Mouse (Mus musculus): ENCODE results near the gene Tfb1m.

Tfb1m gene

DNA sequence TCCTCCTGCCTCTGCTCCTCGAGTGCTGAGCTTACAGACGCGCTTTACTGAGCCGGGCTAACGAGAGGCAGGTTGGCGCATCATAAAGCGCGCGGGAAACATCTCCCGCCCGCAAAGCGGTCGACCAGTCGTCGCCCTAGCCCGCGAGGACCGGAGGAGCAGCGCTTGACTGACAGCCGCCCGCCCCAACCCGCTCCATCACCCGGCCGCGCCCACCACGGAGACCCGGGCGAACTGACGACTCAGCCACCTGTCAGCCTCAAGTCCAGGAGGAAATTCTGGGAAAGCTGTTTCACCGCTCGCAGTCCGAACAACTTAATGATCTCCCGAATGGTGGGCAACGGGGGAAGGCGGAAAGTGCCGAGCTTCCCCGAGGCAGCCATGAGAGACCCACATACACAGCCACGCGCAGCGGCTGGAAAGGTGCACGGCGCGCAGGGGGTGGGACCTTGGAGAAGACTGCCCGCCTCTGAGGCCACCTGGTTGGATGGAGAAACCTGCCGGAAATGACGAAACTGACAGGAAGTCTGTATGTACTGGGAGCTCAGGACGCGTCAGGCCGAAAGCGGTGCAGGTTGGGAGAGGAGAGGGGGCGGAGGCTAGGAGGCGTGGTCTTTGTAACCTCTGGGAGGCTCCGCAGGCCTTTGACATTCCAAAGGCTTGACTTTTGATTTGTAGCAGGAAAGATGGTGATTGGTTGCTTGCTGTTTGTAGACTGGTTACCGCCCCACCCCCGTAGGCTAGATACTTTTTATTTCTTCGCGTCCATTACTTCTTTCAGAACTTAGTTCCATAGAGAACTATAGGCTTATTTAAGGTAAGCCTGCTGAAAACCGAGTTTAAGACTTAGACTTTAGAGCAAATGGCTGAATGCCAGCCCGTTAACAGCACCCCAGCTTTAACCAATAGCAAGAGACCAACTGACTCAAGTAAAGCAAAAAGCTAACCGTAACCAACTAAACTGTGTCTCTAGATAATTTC, at the start of gene Tfb1m:
TSS of gene Tfb1m (minus strand) at position 451 of the 981 bp plus-strand sequence.
- DNase-seq, result peak; percentile 97

DNA sequence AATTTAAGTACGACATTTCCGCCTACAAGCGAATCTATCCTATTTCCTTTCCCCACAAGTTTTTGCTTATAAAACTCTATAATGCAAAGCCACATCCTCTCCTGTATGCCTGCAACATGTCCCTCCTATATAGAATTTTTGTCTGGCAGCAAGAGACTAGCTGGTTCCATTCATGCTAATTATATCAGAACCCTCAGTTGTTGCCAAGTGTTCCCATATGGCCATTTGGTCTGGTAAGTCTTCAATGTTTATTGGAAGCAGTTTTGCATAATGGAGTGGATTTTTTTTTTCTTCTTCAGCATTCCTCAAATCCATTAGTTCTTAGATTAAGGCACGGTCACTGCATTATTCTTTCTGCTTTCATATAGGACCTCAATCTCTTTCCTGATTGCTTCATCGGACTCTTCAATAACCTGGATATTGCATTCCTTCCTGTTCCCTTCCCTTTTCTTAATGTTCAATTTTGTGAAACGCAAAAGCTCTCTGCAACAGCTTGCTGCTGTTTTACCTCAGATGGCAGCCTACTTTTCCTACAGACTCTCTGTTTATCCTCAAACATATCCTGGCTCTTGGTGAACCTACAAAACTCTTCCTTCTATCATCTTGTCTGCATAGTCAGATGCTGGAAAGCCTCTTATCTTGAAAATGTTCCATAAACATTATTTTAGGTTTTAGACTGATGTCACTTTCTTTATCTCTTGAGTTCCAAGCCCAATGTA, 45.5 kb upstream of the Tfb1m start:
- no peak for DNase-seq

DNA sequence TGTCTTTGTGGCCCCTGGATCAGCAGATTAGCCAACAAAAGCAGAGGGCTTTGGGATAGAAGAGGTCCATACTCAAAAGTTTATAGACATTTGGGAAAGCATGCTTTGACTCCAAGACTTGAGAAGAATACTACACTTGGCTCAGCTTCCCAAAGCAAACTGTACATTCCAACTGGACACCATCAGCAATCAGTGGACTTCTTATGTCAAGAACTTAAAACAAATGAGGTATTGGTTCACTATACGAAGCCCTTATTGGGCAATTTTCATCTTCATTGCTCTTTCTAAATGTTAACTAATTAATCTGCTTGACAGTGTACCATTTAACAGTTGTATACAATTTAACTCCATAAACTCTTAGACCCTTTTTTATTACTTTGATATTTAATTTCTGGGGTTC, 40.8 kb upstream of the Tfb1m start:
- no peak for DNase-seq

DNA sequence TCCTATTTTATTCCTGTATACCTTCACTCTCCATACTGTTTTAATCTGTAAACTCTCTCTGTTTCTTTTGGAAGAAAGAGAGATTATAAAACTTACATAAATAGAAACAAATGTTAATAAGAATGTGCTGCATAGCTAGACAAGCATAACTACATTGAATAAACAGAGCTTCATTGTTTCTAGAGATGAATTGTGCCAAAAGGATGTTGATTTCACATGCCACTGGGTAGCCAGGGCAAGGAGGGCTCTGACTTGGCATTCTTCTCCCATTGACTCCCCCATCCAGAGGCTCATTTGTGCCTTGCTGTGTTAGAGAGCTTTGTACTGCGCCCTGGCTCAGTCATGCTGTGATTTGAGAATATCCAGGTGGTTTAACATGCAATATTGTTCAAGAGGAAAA, 40.3 kb upstream of the Tfb1m start:
- no peak for DNase-seq

DNA sequence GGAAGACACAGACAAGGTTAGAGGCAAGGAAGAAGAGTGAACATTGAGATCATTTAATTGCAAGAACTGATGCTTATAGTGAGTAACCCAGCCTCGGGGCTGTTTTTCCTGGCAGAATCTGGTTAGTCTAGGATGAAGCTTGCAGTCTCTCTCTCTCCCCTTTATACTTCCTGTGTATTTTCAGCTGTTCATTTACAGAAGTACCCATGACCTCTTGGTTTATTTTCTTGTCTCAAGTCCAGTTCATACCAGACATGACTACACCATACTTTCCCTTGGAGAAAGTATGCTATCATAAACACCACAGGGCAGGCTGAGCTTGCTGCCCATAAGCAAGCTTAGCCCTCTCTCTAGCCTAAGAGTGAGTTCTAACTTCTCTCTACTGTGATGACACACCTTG, 39.5 kb upstream of the Tfb1m start:
- DNase-seq, result no peak

DNA sequence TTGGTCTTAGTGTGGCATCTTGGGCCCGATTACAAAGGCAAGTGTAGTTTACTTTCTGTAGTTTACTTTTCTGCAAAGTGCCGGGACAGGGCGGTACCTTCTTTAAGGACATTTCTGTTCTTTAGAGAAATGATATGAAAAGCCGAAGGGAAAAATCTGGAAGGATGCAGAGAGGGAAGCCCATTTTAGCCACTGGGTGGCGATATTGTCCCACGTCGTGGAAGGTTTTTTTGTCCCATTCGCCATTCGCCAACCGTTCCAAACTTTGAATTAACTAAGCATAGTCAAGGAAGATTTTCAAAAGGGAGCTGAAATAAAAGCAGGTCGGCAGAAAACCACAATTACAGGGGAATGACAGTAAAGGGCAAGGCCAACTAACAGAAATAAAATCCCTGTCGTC, 13.3 kb upstream of the Tfb1m start:
- peak; percentile 33 for DNase-seq

DNA sequence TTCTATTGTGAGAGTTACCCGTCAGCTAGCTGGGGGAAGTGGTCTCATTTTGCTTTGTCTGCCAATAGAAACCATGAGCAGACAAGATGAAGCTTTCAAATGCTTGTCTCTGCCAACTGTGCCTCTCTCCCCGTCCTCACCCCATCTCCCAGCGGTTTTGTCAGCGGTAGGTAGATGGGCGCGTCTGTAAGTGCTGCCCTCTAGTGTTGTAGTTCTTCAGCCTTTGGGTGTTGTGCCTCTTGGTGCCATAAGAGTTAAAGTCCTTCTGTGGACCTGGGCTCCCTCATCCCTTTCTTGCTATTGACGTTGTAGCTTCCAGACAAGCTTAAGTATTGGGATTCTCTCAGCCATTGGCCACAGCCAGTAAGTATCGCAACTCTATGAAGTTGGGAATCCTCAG, 4.8 kb upstream of the Tfb1m start:
- peak; percentile 20 for DNase-seq

DNA sequence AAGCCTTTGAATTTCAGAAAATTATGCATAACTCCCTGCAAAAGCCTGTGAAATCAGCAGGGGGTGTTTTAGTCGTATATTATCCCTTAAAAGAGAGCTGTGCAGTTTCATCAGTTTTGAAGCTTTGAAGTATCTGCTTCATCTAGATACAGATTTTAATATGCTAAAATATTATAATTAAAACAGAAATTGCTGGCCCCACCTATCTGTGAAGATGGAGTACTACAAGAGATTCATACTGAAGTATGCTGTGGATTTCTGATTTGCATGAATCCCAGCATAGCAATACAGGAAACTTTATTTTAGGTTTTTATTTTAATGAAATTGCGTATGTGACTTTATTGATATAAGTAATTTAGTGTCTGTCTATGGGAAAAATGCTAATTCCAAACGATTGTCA, 3.0 kb upstream of the Tfb1m start:
- DNase-seq, result no peak

DNA sequence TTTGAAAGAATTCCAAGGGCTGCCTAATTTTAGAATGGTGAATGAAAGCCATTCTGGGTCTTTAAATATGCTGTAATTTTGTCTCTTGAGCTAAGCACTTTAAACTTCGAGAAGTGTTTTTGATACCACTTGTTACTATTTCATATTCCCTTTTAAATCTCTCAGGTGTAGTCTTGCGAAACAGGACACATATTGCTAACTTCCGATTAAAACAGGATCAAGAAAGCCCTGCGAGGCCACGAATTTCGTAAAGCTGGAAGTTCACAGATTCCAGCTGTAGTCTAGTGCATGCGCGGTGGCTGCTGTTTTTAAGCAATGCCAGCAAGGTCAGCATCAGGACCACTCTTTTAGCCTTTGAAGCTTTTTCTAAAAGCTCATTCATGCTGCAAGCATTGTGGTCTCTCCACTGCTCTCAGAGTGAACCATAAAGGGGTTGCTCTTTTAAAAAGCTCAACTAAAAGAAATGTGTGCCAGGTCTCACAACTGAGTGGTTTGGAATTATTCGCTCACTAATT, 832 bp upstream of the Tfb1m start:
- DNase-seq, result no peak

DNA sequence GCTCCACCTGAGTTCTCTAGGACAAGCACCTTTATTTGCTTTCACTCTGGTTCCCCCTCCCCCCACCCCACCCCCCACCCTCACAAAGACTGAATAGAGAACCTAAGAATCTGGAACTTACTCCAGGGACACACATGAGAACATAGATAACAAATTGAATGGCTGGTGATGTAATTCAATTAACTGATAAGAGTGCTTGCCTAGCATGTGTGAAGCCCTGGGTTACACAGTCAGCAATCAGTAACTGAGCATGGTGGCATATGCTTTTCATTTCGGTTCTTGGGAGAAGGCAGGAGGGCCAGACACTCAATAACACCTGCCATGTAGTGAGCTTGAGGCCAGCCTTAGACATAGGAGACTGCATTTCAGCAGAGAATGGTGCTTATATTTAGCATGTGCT, 1.3 kb downstream of the Tfb1m start:
- DNase-seq, result no peak

DNA sequence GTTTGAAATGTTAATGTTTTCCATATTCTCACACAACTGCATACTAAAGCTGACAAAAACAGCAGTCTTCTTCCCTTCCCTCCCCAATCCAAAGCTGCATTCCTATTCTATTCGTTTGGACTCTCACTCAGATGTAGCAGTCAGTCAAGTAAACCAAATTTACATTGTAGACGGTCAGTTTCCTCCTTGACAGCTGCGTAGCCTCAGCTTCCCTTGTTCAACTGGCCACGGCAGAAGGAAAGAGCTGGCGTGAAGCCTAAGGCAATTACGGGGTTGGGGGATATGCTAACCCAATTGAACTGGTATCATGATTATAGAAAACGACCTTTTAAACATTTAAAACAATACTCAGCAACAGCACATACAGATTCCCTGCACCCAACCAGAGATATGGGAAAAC, 9.9 kb downstream of the Tfb1m start:
- DNase-seq, result no peak

DNA sequence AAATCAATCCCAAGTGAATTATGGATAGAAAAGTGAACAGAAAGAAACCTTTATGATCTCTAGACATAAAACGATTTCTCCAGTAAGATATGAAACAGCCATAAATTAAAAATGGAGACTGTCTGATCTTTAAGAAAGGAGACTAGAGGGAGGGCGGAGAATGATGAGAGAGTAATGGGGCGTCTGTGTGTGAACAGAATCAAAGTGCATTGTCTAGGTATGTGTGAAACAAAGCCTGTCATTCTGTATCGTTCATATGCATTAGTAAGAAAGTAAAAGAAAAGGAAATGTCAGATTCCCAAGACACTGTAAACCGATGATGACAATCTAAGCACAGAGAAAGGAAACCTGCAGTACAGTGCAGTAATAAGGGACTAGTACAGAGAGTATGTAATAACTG, 16.5 kb downstream of the Tfb1m start:
- no peak for DNase-seq

DNA sequence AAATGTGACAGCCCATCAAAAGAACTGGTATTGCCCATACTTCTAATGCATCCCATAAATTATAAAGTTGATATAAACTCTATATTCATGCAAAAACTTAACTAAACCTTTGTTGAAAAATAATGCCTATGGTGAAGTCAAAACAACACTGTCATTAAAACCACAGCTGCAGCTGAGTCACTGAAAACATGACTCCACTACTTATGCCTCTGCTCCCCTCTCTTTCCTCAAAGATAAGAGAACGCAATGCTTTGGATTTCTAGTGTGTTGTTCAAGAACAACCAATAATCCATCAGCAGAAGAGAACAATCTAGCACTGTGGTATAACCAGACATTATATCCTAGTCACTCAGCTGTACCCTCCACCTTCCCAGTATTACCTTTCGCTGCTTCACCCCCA, 17.3 kb downstream of the Tfb1m start:
- no peak for DNase-seq

DNA sequence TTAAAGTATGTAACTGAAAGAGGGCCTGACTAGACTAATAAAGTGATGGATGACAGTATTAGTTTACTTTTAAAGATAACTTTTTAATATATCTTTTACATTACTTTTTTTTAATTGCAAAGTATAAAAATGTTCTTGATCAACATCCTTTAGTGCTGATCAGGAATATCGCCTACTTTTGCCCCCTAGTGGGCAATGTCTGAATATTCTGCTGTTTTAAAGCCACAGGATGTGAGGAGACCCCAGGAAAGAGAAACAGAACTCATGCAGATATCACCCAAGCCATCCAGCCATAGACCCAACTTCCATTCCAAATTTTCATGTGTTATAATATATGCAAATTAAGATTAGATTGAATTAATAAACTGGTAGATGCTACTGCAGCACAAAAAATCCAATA, 24.2 kb downstream of the Tfb1m start:
- peak; percentile 14 for DNase-seq

DNA sequence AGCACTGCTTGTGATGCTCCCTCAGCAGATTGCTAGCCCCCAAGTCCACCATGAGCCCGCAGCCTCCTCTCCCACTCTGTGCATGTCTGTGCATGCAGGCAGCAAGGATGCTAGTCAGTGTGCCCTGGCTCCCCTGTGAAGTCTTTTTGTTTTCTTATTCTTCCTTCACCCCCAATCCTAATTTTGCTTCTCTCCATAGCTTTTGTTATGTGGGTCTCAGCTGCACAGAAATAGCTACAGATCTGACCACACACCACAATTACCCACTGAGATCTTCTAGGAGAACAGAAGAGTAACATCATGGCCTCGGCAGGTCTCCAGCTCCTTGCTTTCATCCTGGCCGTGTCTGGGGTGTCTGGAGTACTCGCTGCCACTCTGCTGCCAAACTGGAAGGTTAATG, 25.3 kb downstream of the Tfb1m start, which contains the start of gene Cldn20:
TSS of gene Cldn20 (plus strand) at position 301 of the 400 bp plus-strand sequence.
- DNase-seq, result no peak

DNA sequence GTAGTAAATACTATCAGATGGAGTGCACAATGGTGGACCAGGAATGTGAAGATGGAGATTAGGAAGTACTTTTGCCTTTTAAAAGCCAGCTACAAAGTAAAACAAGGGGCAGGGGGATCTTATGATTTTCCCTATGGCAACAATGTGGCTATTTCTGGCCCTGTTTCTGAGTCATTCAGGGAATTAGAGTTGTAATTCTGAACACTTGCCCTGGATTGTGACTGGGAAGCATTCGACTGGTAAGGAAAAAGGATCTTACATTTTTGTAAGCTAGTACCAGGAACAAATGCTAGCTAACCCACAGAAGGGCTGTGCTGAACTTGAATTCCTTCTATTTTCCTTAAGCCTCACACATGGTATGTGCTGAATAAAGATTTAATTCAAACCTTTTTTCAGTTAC, 25.9 kb downstream of the Tfb1m start:
- DNase-seq, result no peak

DNA sequence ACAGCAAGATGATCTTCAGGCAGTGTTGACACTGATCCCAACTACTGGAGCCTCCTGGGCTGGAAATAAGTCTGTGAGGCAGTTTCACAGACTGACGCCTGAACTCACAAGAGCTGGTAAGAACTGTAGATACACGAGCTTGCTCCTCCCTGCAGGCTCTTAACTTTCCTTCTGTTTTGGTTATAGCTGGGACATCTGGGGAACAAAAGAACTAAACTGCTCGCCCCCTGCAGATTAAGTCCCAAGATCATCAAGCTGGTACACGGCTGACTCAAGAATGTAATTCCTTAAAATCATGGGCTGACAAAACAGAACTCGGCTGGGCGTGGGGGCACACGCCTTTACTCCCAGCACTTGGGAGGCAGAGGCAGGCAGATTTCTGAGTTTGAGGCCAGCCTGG, 27.0 kb downstream of the Tfb1m start:
- no peak for DNase-seq

DNA sequence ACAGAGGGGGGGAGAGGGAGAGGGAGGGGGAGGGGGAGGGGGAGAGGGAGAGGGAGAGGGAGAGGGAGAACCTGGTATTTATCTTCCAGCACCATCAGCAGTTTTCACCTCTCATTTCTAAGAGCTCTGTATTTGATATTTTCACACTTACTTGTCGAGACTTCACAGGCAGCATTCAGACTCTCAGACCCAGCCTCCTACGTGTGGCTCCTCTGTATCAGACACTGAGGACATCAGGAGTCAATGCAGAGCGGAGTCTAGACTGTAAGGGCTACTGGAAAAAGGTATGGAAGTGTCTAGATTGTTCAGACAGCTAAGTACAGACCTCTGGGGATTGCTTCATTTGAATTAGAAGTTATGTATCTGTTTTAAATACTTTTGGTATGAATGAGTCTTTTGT, 28.1 kb downstream of the Tfb1m start:
- DNase-seq, result no peak

DNA sequence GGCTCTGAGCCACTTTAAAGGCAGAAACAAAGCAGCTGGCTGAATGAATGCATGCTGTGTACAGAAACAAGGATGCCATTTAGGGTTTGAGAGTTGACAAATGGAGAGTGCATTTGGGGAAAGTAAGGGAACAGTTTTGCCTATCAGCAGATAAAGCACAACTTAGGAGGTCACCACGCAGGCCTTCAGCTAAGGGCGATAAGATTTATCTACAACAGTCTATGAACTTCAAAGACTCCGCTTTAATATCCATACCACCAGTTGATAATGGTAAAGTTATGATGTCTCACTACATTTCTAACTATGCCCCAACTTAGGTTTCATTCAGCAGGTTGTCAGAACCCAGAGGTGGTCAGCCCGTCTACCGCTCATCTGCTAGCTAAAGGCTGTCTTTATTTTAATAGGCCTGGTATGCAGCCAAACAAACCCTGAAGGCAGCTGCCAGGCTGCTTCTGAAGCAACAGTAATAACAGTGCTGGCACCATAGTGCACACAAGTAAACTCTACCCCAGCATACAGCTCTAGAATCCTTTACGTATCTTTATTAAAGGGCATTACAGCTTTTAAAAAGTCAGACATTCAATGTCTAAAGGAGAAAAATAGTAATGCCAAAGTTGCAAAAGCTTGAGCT, 29.6 kb downstream of the Tfb1m start:
- no peak for DNase-seq

DNA sequence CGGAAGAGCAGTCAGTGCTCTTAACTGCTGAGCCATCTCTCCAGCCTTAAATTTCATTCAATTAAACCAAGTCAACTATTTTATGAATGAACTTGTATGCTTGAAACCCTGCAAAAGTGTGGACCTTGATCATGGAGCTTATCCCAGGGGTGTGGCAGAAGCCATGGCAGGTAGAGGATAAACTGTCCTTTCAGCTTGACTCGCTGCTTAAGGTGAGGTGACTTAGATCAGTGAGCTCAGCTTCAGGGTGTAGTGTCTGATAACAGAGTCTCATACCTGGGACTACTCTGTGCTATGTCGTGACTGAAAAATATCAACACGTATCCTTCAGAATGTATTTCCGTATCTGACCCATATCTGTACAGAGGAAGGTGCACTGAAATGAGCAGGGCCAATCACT, 37.2 kb downstream of the Tfb1m start:
- no peak for DNase-seq

DNA sequence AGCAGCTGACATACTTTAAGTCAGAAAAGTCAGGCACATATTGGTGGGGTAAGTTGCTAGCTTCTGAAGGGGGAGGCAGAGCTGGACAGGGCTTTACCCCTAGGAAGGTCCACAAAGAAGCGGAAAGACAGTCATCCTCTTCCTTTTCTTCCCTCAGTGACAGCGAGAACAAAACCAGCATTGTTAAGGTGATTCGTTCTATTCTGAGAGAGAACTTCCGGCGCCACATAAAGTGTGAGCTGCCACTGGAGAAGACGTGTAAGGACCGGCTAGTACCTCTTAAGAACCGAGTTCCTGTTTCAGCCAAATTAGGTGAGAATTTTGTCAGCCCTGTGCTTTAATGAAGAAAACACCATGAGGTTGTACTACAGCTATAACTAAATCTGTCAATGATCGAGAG, 41.2 kb downstream of the Tfb1m start:
- no peak for DNase-seq

DNA sequence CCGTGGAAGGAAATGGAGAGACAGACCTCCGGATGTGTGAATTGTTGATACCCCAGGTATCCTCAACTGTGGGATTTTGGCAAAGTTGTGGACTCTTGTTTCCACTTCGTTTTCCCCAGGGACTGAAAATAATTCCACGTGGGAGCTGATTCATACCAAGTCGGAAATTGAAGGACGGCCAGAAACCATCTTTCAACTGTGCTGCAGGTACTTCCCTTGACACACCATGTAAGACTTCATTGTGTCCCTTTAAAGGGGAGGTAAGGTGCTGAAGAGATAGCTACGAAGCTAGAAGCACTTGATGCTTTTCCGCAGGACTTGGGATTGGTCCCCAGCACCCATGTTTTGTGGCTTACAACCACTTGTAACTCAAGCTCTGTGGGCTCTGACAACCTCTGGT, 41.7 kb downstream of the Tfb1m start:
- no peak for DNase-seq

DNA sequence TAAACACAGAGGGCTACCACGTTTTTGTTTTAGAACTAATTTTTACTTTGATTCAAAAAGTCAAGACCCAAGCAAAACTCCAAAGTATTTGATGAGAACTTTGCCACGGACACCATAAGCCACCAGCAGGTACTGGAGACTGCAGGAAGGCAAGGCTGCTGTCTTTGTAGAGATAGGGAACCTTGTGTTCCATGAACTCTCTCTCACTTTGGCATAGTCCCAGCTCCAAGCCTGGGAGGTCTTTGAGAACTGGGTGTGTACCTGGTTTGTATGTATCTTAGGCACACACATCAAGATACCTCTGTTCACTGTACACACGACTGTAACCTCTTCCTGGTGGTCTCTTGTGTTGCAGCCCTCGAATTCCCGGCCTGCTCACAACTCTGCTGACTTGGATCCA, 43.3 kb downstream of the Tfb1m start:
- DNase-seq, result no peak

DNA sequence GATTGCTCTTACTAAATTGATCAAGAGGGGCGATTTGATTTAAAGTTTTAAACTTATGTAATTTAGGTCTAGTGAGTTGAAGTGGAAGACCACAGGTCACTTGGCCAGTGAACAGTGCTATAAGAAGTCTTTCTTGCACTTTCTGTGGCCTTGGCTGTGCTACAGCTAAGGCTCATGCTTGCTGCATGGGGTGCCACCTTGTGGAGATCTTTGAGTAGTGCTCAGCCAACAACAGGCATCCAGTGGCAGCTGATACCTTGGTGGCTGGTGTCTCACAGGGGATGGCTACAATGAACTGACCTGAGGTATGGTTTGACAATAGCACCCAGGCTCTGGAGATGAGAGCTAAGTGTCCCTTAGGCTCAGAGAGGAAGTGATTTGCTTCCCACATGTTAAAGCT, 47.7 kb downstream of the Tfb1m start:
- peak; percentile 39 for DNase-seq
